Mouse (Mus musculus) heart, embryonic 10.5 days (tissue): Measurements from ENCODE around the gene Srpk1. TPM values are rescaled to one million over a fixed set of nuclear protein-coding genes. Genes with fewer than 3 reads are reported as not detected.
A peak's percentile ranks its signal among the peaks of the same experiment; 100 is the strongest.

ENCODE experiments used
- DNase-seq: peaks from one replicate; pipeline ENCODE4 v3.0.0-alpha.2; 2017; ENCODE audit warnings: low spot score
- H3K27ac ChIP-seq: fragments of 300-500 bp; sonication (generic); 2 replicates; pipeline ENCODE4 v1.5.1; 2016; ENCODE audit warnings: mild to moderate bottlenecking
- H3K27me3 ChIP-seq: fragments of 300-500 bp; sonication (generic); 2 replicates; pipeline ENCODE4 v1.6.1; 2016; ENCODE audit warnings: mild to moderate bottlenecking; ENCODE audit not compliant: poor library complexity, insufficient read depth, severe bottlenecking
- H3K36me3 ChIP-seq: fragments of 300-500 bp; sonication (generic); 2 replicates; pipeline ENCODE4 v1.6.1; 2016; ENCODE audit warnings: mild to moderate bottlenecking, moderate library complexity
- H3K4me1 ChIP-seq: fragments of 300-500 bp; sonication (generic); 2 replicates; pipeline ENCODE4 v1.6.1; 2016; ENCODE audit warnings: mild to moderate bottlenecking
- H3K4me3 ChIP-seq: fragments of 300-500 bp; sonication (generic); 2 replicates; pipeline ENCODE4 v1.5.1; 2016; ENCODE audit warnings: mild to moderate bottlenecking, moderate library complexity
- H3K9me3 ChIP-seq: fragments of 300-500 bp; sonication (generic); 2 replicates; pipeline ENCODE4 v1.6.1; 2016; ENCODE audit warnings: mild to moderate bottlenecking, moderate library complexity
- WGBS: fragments of 180-500 bp; shearing (Covaris S2); methylation state at CpG from one replicate; pipeline ENCODE4 v1.1.7; 2016; 5-methylcytosine and 5-hydroxymethylcytosine counted together
- polyA plus RNA-seq: library from polyadenylated mRNA; unstranded; fragments of >200 nt; fragmentation: Nextera tagmentation; extraction: Ambion mirVana; gene quantifications from 2 replicates; pipeline ENCODE4 v1.2.1, GENCODE M21; 2016

Srpk1 gene
- polyA plus RNA-seq = 63.7 and 83.2 TPM in 2 replicates

DNA sequence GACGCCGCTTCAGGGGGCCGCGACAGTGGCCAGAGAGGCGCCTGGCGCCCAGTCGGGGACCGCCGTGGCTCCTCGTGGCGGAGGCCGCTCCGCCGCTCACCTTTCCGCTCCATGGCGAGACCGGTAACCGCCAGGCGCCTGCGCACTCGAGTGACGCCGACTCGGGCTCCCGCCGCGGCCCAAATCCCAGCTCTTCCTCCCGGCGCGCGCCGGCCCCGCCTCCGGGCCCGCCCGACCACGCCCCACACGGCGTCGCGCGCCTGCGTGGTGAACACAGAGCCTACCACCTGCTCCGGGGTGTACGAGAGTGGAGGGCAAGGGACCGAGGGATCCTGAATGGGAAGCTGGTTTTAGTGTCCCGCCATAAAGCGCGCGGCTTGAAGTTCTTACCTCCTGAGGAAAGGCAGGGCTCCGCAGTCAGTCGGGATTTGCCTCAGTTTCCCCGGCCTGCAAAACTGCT, at the start of gene Srpk1:
Srpk1 (minus strand) TSS at position 410 of the 460 bp plus-strand sequence.
- Histone ChIP-seq H3K27ac (peak within 1 kb of the TSS; percentile 98), H3K4me1 (peaks cover 25% of the 10 kb centered on the region), H3K27me3 (peaks cover 4% of the 10 kb centered on the region; the same call in 1 of the 2 replicates), H3K4me3 (peak within 1 kb of the TSS; percentile 96), H3K9me3 (no peaks in the 10 kb centered on the region), H3K36me3 (peaks cover 22% of the 10 kb centered on the region)
- under 1% methylated on average over 53 of the region's 53 CpGs for WGBS
- peak; percentile 96 for DNase-seq

DNA sequence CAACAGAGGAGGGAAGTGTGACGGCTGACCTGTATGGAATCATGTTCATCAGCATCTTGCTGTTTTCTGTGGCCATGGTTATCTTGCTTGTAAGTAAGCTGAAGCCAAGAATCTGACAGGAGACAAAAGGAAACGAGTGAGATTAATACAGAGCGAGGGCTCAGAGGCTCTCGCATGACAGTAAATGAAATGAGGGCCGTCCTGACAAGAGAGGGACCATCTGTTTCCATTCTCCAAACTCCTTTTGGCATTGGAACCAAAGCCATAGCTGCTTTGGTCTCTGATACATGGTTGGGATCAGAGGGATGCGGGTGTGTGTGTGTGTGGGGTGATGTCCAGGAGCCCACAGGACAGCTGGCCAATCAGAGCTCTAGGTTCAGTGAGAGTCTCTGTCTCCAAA, 37.1 kb upstream of the Srpk1 start:
- no peak for DNase-seq
- peaks cover 7% of the 10 kb centered on the region; the same call in 1 of the 2 replicates for H3K4me1 ChIP-seq
- H3K9me3 ChIP-seq = no peaks in the 10 kb centered on the region
- WGBS = 64% methylated on average over 6 of the region's 6 CpGs
- H3K27me3 ChIP-seq = no peaks in the 10 kb centered on the region
- H3K27ac ChIP-seq = no peak overlapping the region
- H3K4me3 ChIP-seq = no peak overlapping the region
- H3K36me3 ChIP-seq = no peaks in the 10 kb centered on the region

DNA sequence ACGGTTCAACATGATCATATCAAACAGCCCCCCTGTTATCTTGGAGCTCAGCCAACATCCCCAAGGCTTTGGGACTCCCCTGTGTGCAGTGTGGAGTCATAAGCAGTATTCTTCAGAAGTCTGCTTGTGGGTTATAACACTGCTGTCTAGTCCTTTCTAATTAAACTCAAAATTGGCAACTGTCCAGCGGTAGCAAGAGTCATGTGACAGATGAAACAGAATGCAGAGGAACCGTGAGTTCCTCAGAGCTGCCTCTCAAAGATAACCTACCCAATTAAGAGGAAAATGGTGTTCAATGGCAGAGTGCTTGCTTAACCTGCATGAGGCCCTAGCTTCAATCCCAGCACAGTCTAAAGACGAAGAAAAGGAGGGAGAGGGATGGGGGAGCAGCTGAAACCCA, 35.4 kb upstream of the Srpk1 start:
- no peak for DNase-seq
- Histone ChIP-seq H3K4me1 (peaks cover 7% of the 10 kb centered on the region; the same call in 1 of the 2 replicates), H3K27ac (no peak overlapping the region), H3K36me3 (no peaks in the 10 kb centered on the region), H3K9me3 (no peaks in the 10 kb centered on the region), H3K27me3 (no peaks in the 10 kb centered on the region), H3K4me3 (no peak overlapping the region)
- 48% methylated on average over 4 of the region's 4 CpGs for WGBS

- Histone ChIP-seq H3K4me3 (no peak overlapping the region), H3K27me3 (no peaks in the 10 kb centered on the region; the same call in 1 of the 2 replicates), H3K36me3 (no peaks in the 10 kb centered on the region), H3K9me3 (no peaks in the 10 kb centered on the region), H3K27ac (no peak overlapping the region), H3K4me1 (no peaks in the 10 kb centered on the region)
- WGBS = 67% methylated on average over 3 of the region's 3 CpGs
- DNase-seq = no peak
Measured at GRCm38 (mm10) chr17:28650268-28650667, 27.8 kb upstream of the Srpk1 start.

- Histone ChIP-seq H3K9me3 (no peaks in the 10 kb centered on the region), H3K4me3 (no peak overlapping the region), H3K27me3 (no peaks in the 10 kb centered on the region; the same call in 1 of the 2 replicates), H3K36me3 (no peaks in the 10 kb centered on the region), H3K4me1 (no peaks in the 10 kb centered on the region), H3K27ac (no peak overlapping the region)
- 35% methylated on average over 6 of the region's 6 CpGs for WGBS
- no peak for DNase-seq
Measured at GRCm38 (mm10) chr17:28648607-28649370, 26.3 kb upstream of the Srpk1 start.

- H3K36me3 ChIP-seq = no peaks in the 10 kb centered on the region
Measured at GRCm38 (mm10) chr17:28646221-28646620, 23.7 kb upstream of the Srpk1 start.

GRCm38 (mm10) chr17:28644112-28644511, 21.6 kb upstream of the Srpk1 start:
- Histone ChIP-seq H3K27ac (no peak overlapping the region), H3K4me3 (no peak overlapping the region), H3K36me3 (no peaks in the 10 kb centered on the region), H3K9me3 (no peaks in the 10 kb centered on the region), H3K4me1 (no peaks in the 10 kb centered on the region), H3K27me3 (no peaks in the 10 kb centered on the region)
- no peak for DNase-seq
- 49% methylated on average over 4 of the region's 4 CpGs for WGBS

More at GRCm38 (mm10) chr17:28646221-28646620, 23.7 kb upstream of the Srpk1 start:
- DNase-seq = no peak
- H3K27me3 ChIP-seq = no peaks in the 10 kb centered on the region; the same call in 1 of the 2 replicates
- H3K27ac ChIP-seq = no peak overlapping the region
- H3K4me3 ChIP-seq = no peak overlapping the region
- H3K4me1 ChIP-seq = no peaks in the 10 kb centered on the region
- no peaks in the 10 kb centered on the region for H3K9me3 ChIP-seq
- WGBS = 62% methylated on average over 3 of the region's 3 CpGs

- Histone ChIP-seq H3K27ac (no peak overlapping the region), H3K9me3 (no peaks in the 10 kb centered on the region), H3K4me1 (no peaks in the 10 kb centered on the region), H3K4me3 (no peak overlapping the region), H3K36me3 (no peaks in the 10 kb centered on the region), H3K27me3 (no peaks in the 10 kb centered on the region)
- WGBS = 45% methylated on average over 3 of the region's 3 CpGs
- DNase-seq = no peak
Measured at GRCm38 (mm10) chr17:28643697-28644096, 21.2 kb upstream of the Srpk1 start.

DNA sequence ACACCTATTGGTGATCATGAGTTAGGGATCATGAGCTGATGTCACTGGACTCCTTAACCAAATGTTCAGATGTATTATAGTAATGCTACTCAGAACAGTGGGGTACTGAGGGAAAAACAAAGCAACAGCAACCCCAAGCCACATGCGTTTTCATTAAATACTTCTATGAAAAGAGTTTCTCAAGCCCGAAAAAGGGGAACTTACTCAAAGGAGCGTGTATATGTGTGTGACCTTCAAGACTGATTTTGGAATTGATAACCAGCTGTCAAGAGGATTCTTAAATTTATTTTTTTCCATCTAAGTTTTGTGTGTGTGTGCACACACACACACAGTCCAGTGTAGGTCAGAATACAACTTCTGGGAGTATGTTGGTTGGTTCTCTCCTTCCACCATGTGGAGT, 17.6 kb upstream of the Srpk1 start:
- no peaks in the 10 kb centered on the region for H3K36me3 ChIP-seq
- no peak overlapping the region for H3K27ac ChIP-seq
- no peak overlapping the region for H3K4me3 ChIP-seq
- WGBS = 76% methylated on average over 3 of the region's 3 CpGs
- no peak for DNase-seq
- H3K27me3 ChIP-seq = no peaks in the 10 kb centered on the region
- H3K4me1 ChIP-seq = no peaks in the 10 kb centered on the region
- H3K9me3 ChIP-seq = no peaks in the 10 kb centered on the region

DNA sequence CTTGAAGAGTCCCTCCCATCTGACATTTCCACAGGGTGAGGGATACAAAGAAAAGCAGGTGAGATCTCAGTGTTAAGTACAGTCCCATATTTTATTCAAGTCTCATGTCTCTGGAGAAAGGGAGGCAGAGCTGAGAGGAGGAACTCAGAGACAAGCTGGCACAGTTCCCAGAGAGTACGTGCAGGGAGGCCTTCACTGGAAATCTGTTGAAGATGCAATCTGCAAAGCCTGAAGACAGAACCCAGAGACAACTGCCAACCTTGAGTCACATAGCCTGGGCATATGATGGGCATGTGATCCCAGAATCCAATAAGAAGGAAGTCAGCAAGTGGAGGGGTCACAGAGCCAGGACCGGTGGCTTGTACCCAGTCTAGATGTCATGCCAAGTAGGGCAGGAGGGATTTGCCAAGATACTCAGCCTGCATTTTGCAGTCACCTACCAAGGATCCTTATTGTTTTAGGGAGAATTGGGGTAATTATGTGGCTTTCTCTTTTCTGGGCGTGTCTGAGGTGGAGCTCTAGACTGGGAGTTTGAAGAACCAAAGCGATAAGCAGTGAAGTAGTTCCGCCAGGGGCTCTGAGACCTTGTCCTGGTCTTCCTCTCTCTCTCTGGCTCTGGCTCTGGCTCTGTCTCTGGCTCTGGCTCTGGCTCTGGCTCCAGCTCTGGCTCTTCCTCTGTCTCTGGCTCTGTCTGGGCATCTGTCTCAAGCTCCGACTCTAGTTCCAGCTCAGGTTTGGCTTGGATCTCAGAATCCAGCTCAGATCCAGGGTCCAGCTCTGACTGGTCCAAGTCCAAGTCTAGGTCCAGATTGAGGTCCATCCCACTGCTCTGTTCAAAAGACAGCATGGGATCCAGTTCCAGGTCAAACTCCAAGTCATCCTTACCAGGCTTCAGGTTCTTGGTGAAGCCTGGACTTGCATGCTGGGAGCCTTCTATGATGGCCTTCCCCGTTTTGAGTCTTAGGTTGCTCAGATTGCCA, 15.5 kb upstream of the Srpk1 start:
- H3K36me3 ChIP-seq = no peaks in the 10 kb centered on the region
- no peaks in the 10 kb centered on the region for H3K4me1 ChIP-seq
- 80% methylated on average over 7 of the region's 7 CpGs for WGBS
- no peaks in the 10 kb centered on the region for H3K27me3 ChIP-seq
- no peak overlapping the region for H3K4me3 ChIP-seq
- no peak for DNase-seq
- no peak overlapping the region for H3K27ac ChIP-seq
- H3K9me3 ChIP-seq = no peaks in the 10 kb centered on the region

DNA sequence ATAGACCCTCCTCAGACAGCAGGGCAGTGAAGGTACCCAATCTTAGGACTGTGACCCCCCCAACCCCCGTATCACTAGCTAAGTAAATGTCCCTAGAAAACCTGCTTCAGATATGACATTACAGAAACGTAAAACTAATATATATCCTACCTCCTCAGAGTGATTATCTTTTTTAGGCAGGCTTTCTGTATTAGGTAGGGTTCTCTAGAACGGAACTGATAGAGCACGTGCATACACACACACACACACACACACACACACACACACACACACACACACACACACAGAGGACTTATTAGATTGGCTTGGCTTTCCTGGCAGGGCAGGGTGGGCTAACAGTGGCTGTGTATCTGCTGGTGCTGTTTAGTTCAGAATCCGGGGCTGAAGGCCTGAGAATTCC, 13.3 kb upstream of the Srpk1 start:
- no peaks in the 10 kb centered on the region for H3K27me3 ChIP-seq
- H3K36me3 ChIP-seq = no peaks in the 10 kb centered on the region
- H3K9me3 ChIP-seq = no peaks in the 10 kb centered on the region
- no peak overlapping the region for H3K4me3 ChIP-seq
- H3K27ac ChIP-seq = no peak overlapping the region
- H3K4me1 ChIP-seq = no peaks in the 10 kb centered on the region
- 72% methylated on average over 5 of the region's 5 CpGs for WGBS
- DNase-seq = no peak

GRCm38 (mm10) chr17:28629125-28629524, 6.6 kb upstream of the Srpk1 start:
- DNase-seq = no peak
- no peak overlapping the region for H3K27ac ChIP-seq
- H3K9me3 ChIP-seq = no peaks in the 10 kb centered on the region
- H3K4me3 ChIP-seq = no peak overlapping the region
- WGBS = 43% methylated on average over 3 of the region's 3 CpGs
- peaks cover 4% of the 10 kb centered on the region; the same call in 1 of the 2 replicates for H3K27me3 ChIP-seq
- H3K4me1 ChIP-seq = peaks cover 15% of the 10 kb centered on the region
- no peaks in the 10 kb centered on the region for H3K36me3 ChIP-seq
